Mouse (Mus musculus) bone marrow, adult 2 months (tissue): ENCODE measurements at regions not wholly inside any gene's neighbourhood (a gene's known extent, or its start where the extent isn't known, plus 50 kb on each side); places are given as distances from the start of the nearest gene placed in this dataset.

Experiments used
- CTCF ChIP-seq: fragments of 200-500 bp; IDR thresholded peaks from 2 replicates; pipeline ENCODE4 v1.5.1; 2011; ENCODE audit warnings: low read length, control low read depth; ENCODE audit not compliant: control insufficient read depth, insufficient read depth
- POLR2A ChIP-seq: fragments of 200-500 bp; IDR thresholded peaks from 2 replicates; pipeline ENCODE4 v1.6.1; 2011; ENCODE audit warnings: low read depth, mild to moderate bottlenecking, control low read depth, low read length, borderline replicate concordance; ENCODE audit not compliant: control insufficient read depth

GRCm38 (mm10) chr4:34475792-34476448, 74.8 kb upstream of the Akirin2 start:
- TF ChIP-seq POLR2A (no peak), CTCF (no peak)
